Mouse (Mus musculus) lung, adult 2 months (tissue): ENCODE measurements around the gene Dpp7.

Experiments used
- CTCF ChIP-seq: fragments of 200-500 bp; IDR thresholded peaks from 2 replicates; pipeline ENCODE4 v1.5.1; 2011; ENCODE audit warnings: mild to moderate bottlenecking, low read length, control low read depth; ENCODE audit not compliant: insufficient read depth
- POLR2A ChIP-seq: fragments of 200-500 bp; IDR thresholded peaks from 2 replicates; pipeline ENCODE4 v1.6.1; 2011; ENCODE audit warnings: low read depth, mild to moderate bottlenecking, control low read depth, low read length, borderline replicate concordance; ENCODE audit errors: extremely low read depth

- TF ChIP-seq CTCF (no peak), POLR2A (peak; percentile 59; the same call in 1 of the 2 replicates)
Measured at GRCm38 (mm10) chr2:25402972-25403601, 46.9 kb upstream of the Dpp7 start.
